Mouse (Mus musculus) hindbrain, embryonic 11.5 days (tissue): Measurements from ENCODE around the gene Ank. TPM values are rescaled to one million over a fixed set of nuclear protein-coding genes. Genes with fewer than 3 reads are reported as not detected.

Experiments used
- ATAC-seq: fragments of 200-750 bp; cut with Nextera tagmentation; 2 replicates; pipeline ENCODE4 v1.8.0; 2017; ENCODE audit warnings: mild to moderate bottlenecking, moderate TSS enrichment, moderate library complexity; ENCODE audit not compliant: low FRiP score
- DNase-seq: peaks from one replicate; pipeline ENCODE4 v3.0.0-alpha.2; 2015; ENCODE audit warnings: low spot score
- H3K27ac ChIP-seq: fragments of 300-500 bp; sonication (generic); 2 replicates; pipeline ENCODE4 v1.5.1; 2014; ENCODE audit warnings: mild to moderate bottlenecking, low read depth, low read length
- H3K27me3 ChIP-seq: fragments of 300-500 bp; sonication (generic); 2 replicates; pipeline ENCODE4 v1.6.1; 2014; ENCODE audit warnings: mild to moderate bottlenecking, low read length, moderate library complexity, mixed read lengths; ENCODE audit not compliant: control insufficient read depth, insufficient read depth
- H3K36me3 ChIP-seq: fragments of 300-500 bp; sonication (generic); 2 replicates; pipeline ENCODE4 v1.6.1; 2014; ENCODE audit warnings: mild to moderate bottlenecking, low read length, moderate library complexity, mixed read lengths; ENCODE audit not compliant: control insufficient read depth, insufficient read depth
- H3K4me1 ChIP-seq: fragments of 300-500 bp; sonication (generic); replicated peaks from 2 replicates; pipeline ENCODE4 v1.6.1; 2014; ENCODE audit warnings: low read length, mixed read lengths; ENCODE audit not compliant: control insufficient read depth, insufficient read depth
- H3K4me2 ChIP-seq: fragments of 300-500 bp; sonication (generic); replicated peaks from 2 replicates; pipeline ENCODE4 v1.6.1; 2014; ENCODE audit warnings: mild to moderate bottlenecking, low read depth, low read length
- H3K4me3 ChIP-seq: fragments of 300-500 bp; sonication (generic); 2 replicates; pipeline ENCODE4 v1.5.1; 2014; ENCODE audit warnings: low read depth, low read length
- H3K9ac ChIP-seq: fragments of 300-500 bp; sonication (generic); 2 replicates; pipeline ENCODE4 v1.6.1; 2014; ENCODE audit warnings: low read depth, low read length
- H3K9me3 ChIP-seq: fragments of 300-500 bp; sonication (generic); 2 replicates; pipeline ENCODE4 v1.6.1; 2016; ENCODE audit warnings: low read length; ENCODE audit not compliant: control insufficient read depth
- WGBS: fragments of 180-500 bp; shearing (Covaris S2); extraction: QIAGEN DNeasy Blood & Tissue Kit; methylation state at CpG from one replicate; pipeline ENCODE4 v1.1.7; 2014; 5-methylcytosine and 5-hydroxymethylcytosine counted together
- polyA plus RNA-seq: library from polyadenylated mRNA; unstranded; fragments of >200 nt; fragmentation: Nextera tagmentation; extraction: Ambion mirVana; gene quantifications from 2 replicates; pipeline ENCODE4 v1.2.1, GENCODE M21; 2014

Gene Ank
- polyA plus RNA-seq, 1 experiment from 2014 or later: 12.1 TPM

- H3K9me3 ChIP-seq: no peaks in the 10 kb centered on the region
- H3K4me2 ChIP-seq: no peak overlapping the region
- no peak overlapping the region for H3K4me3 ChIP-seq
- H3K36me3 ChIP-seq: no peaks in the 10 kb centered on the region
- no peaks in the 10 kb centered on the region for H3K27me3 ChIP-seq
- H3K9ac ChIP-seq: no peak overlapping the region
- 93% methylated on average over 10 of the region's 10 CpGs for WGBS
- DNase-seq (no peak), ATAC-seq (no peak)
- H3K4me1 ChIP-seq: no peaks in the 10 kb centered on the region
- no peak overlapping the region for H3K27ac ChIP-seq
These were observed 99.2 kb downstream of the Ank start for GRCm38 (mm10) chr15:27565626-27566185.

GRCm38 (mm10) chr15:27567356-27567755 lies 100.9 kb downstream of the Ank start:
- WGBS: 87% methylated on average over 16 of the region's 16 CpGs
- H3K36me3 ChIP-seq: no peaks in the 10 kb centered on the region
- DNase-seq (no peak), ATAC-seq (no peak)
- no peak overlapping the region for H3K4me3 ChIP-seq
- H3K9ac ChIP-seq: no peak overlapping the region
- H3K9me3 ChIP-seq: no peaks in the 10 kb centered on the region
- H3K27ac ChIP-seq: no peak overlapping the region
- H3K4me2 ChIP-seq: no peak overlapping the region
- no peaks in the 10 kb centered on the region for H3K27me3 ChIP-seq
- no peaks in the 10 kb centered on the region for H3K4me1 ChIP-seq

- WGBS: 82% methylated on average over 6 of the region's 6 CpGs
- DNase-seq: no peak
- Histone ChIP-seq H3K9me3 (no peaks in the 10 kb centered on the region), H3K36me3 (no peaks in the 10 kb centered on the region), H3K4me2 (no peak overlapping the region), H3K4me1 (no peaks in the 10 kb centered on the region), H3K9ac (no peak overlapping the region), H3K4me3 (no peak overlapping the region), H3K27me3 (no peaks in the 10 kb centered on the region), H3K27ac (no peak overlapping the region)
- ATAC-seq: no peak
These were observed 101.9 kb downstream of the Ank start for GRCm38 (mm10) chr15:27568371-27568770.

- H3K4me2 ChIP-seq: no peak overlapping the region
- no peaks in the 10 kb centered on the region for H3K36me3 ChIP-seq
- H3K27me3 ChIP-seq: no peaks in the 10 kb centered on the region
- H3K4me3 ChIP-seq: no peak overlapping the region
- 86% methylated on average over 2 of the region's 2 CpGs for WGBS
- no peak overlapping the region for H3K27ac ChIP-seq
- no peaks in the 10 kb centered on the region for H3K4me1 ChIP-seq
- no peak overlapping the region for H3K9ac ChIP-seq
- DNase-seq: no peak
- ATAC-seq: no peak
- H3K9me3 ChIP-seq: no peaks in the 10 kb centered on the region
These were observed 103.4 kb downstream of the Ank start for GRCm38 (mm10) chr15:27569924-27570323.

- H3K9me3 ChIP-seq: no peaks in the 10 kb centered on the region
- no peak overlapping the region for H3K27ac ChIP-seq
- no peaks in the 10 kb centered on the region for H3K36me3 ChIP-seq
- no peak overlapping the region for H3K4me2 ChIP-seq
- ATAC-seq: no peak
- no peak for DNase-seq
- no peaks in the 10 kb centered on the region for H3K4me1 ChIP-seq
- no peaks in the 10 kb centered on the region for H3K27me3 ChIP-seq
- no peak overlapping the region for H3K9ac ChIP-seq
- WGBS: 92% methylated on average over 4 of the region's 4 CpGs
- no peak overlapping the region for H3K4me3 ChIP-seq
These were observed 103.9 kb downstream of the Ank start for GRCm38 (mm10) chr15:27570385-27570784.

- H3K9ac ChIP-seq: no peak overlapping the region
- no peak overlapping the region for H3K4me3 ChIP-seq
- no peaks in the 10 kb centered on the region for H3K27me3 ChIP-seq
- no peak overlapping the region for H3K27ac ChIP-seq
- DNase-seq (no peak), ATAC-seq (no peak)
- no peaks in the 10 kb centered on the region for H3K36me3 ChIP-seq
- 79% methylated on average over 8 of the region's 8 CpGs for WGBS
- H3K4me1 ChIP-seq: no peaks in the 10 kb centered on the region
- H3K9me3 ChIP-seq: no peaks in the 10 kb centered on the region
- H3K4me2 ChIP-seq: no peak overlapping the region
These were observed 104.7 kb downstream of the Ank start for GRCm38 (mm10) chr15:27571179-27571578.

- no peaks in the 10 kb centered on the region for H3K4me1 ChIP-seq
- H3K27me3 ChIP-seq: no peaks in the 10 kb centered on the region
- ATAC-seq (no peak), DNase-seq (no peak)
- no peak overlapping the region for H3K27ac ChIP-seq
- WGBS: 91% methylated on average over 8 of the region's 8 CpGs
- no peak overlapping the region for H3K4me2 ChIP-seq
- no peaks in the 10 kb centered on the region for H3K36me3 ChIP-seq
- H3K4me3 ChIP-seq: no peak overlapping the region
- no peaks in the 10 kb centered on the region for H3K9me3 ChIP-seq
- no peak overlapping the region for H3K9ac ChIP-seq
These were observed 108.7 kb downstream of the Ank start for GRCm38 (mm10) chr15:27574992-27575781.

GRCm38 (mm10) chr15:27575932-27576331 lies 109.5 kb downstream of the Ank start:
- H3K4me1 ChIP-seq: no peaks in the 10 kb centered on the region
- no peaks in the 10 kb centered on the region for H3K9me3 ChIP-seq
- no peaks in the 10 kb centered on the region for H3K36me3 ChIP-seq
- no peak overlapping the region for H3K4me2 ChIP-seq
- no peak overlapping the region for H3K4me3 ChIP-seq
- no peak overlapping the region for H3K27ac ChIP-seq
- H3K9ac ChIP-seq: no peak overlapping the region
- ATAC-seq (no peak), DNase-seq (no peak)
- no peaks in the 10 kb centered on the region for H3K27me3 ChIP-seq
- 91% methylated on average over 3 of the region's 3 CpGs for WGBS

GRCm38 (mm10) chr15:27576886-27577285 lies 110.4 kb downstream of the Ank start:
- Histone ChIP-seq H3K4me3 (no peak overlapping the region), H3K27ac (no peak overlapping the region), H3K27me3 (no peaks in the 10 kb centered on the region), H3K4me2 (no peak overlapping the region), H3K9me3 (no peaks in the 10 kb centered on the region), H3K4me1 (0 out of 2 replicates have a peak, but pooled peaks cover 6% of the 10 kb centered on the region), H3K9ac (no peak overlapping the region), H3K36me3 (no peaks in the 10 kb centered on the region)
- 81% methylated on average over 1 of the region's 1 CpGs for WGBS
- ATAC-seq (no peak), DNase-seq (no peak)
